Mouse (Mus musculus): ENCODE measurements around the gene Hist1h3d. TPM values are rescaled to one million over a fixed set of nuclear protein-coding genes. Genes with fewer than 3 reads are reported as not detected.
"Not testable (repeated sequence)": the region's sequence is repeated elsewhere in the genome, so short reads cannot be mapped to it uniquely, and the experiment has no call there.

Hist1h3d gene
- polyA plus RNA-seq, 1 experiment, result 5.9 TPM

- H3K4me1 ChIP-seq, result peaks cover 53% of the 10 kb centered on the region
- H3K4me3 ChIP-seq (replicated peaks), result peak overlapping the region; percentile 90
- no peaks in the 10 kb centered on the region for H3K27me3 ChIP-seq (replicated peaks)
- H3K36me3 ChIP-seq (replicated peaks; ENCODE audit: low read length), result no peaks in the 10 kb centered on the region
- no peaks in the 10 kb centered on the region for H3K9me3 ChIP-seq
- no peak for TF ChIP-seq GATA1 (IDR thresholded peaks at IDR 0.05; ENCODE audit: borderline replicate concordance, low read length)
- TF ChIP-seq FLI1 (IDR thresholded peaks at IDR 0.05; ENCODE audit: low read length), result no peak
Measured at GRCm38 (mm10) chr13:23555839-23556416, 19.6 kb upstream of the Hist1h3d start.

GRCm38 (mm10) chr13:23556906-23557305 is 18.7 kb upstream of the Hist1h3d start:
- no peak for TF ChIP-seq GATA1 (IDR thresholded peaks at IDR 0.05; ENCODE audit: borderline replicate concordance, low read length)
- TF ChIP-seq FLI1 (IDR thresholded peaks at IDR 0.05; ENCODE audit: low read length), result no peak
- no peaks in the 10 kb centered on the region for H3K36me3 ChIP-seq (replicated peaks; ENCODE audit: low read length)
- H3K4me3 ChIP-seq (replicated peaks), result peak overlapping the region; percentile 80
- no peaks in the 10 kb centered on the region for H3K9me3 ChIP-seq
- H3K27me3 ChIP-seq (replicated peaks), result no peaks in the 10 kb centered on the region
- peaks cover 45% of the 10 kb centered on the region for H3K4me1 ChIP-seq

GRCm38 (mm10) chr13:23560699-23561098 is 14.9 kb upstream of the Hist1h3d start:
- not testable (repeated sequence) for H3K36me3 ChIP-seq (replicated peaks; ENCODE audit: low read length); H3K27me3 ChIP-seq (replicated peaks); H3K9me3 ChIP-seq
- Histone ChIP-seq H3K4me1 (peaks cover 38% of the 10 kb centered on the region), H3K4me3 (replicated peaks) (peak overlapping the region; percentile 65)

GRCm38 (mm10) chr13:23561531-23561882 is 14.1 kb upstream of the Hist1h3d start:
- H3K36me3 ChIP-seq (replicated peaks; ENCODE audit: low read length); H3K9me3 ChIP-seq; H3K27me3 ChIP-seq (replicated peaks): not testable (repeated sequence)
- Histone ChIP-seq H3K4me1 (peaks cover 30% of the 10 kb centered on the region), H3K4me3 (replicated peaks) (peak overlapping the region; percentile 33)

GRCm38 (mm10) chr13:23561883-23562659 is 13.5 kb upstream of the Hist1h3d start, which contains the start of gene Hist1h3e:
Gene Hist1h3e (minus strand): TSS chr13:23562369.
- H3K36me3 ChIP-seq (replicated peaks; ENCODE audit: low read length); H3K9me3 ChIP-seq; H3K27me3 ChIP-seq (replicated peaks): not testable (repeated sequence)
- Histone ChIP-seq H3K4me3 (replicated peaks) (peak within 1 kb of the TSS; percentile 91), H3K4me1 (peaks cover 26% of the 10 kb centered on the region)

- Histone ChIP-seq H3K9me3 (no peaks in the 10 kb centered on the region), H3K4me1 (peaks cover 27% of the 10 kb centered on the region; the same call in 1 of the 2 replicates), H3K36me3 (replicated peaks; ENCODE audit: low read length) (no peaks in the 10 kb centered on the region), H3K27me3 (replicated peaks) (no peaks in the 10 kb centered on the region), H3K4me3 (replicated peaks) (peak overlapping the region; percentile 91)
- TF ChIP-seq FLI1 (IDR thresholded peaks at IDR 0.05; ENCODE audit: low read length), result no peak
- no peak for TF ChIP-seq GATA1 (IDR thresholded peaks at IDR 0.05; ENCODE audit: borderline replicate concordance, low read length)
Measured at GRCm38 (mm10) chr13:23562699-23563462, 12.7 kb upstream of the Hist1h3d start.

- no peak for TF ChIP-seq GATA1 (IDR thresholded peaks at IDR 0.05; ENCODE audit: borderline replicate concordance, low read length)
- TF ChIP-seq FLI1 (IDR thresholded peaks at IDR 0.05; ENCODE audit: low read length), result no peak
- Histone ChIP-seq H3K36me3 (replicated peaks; ENCODE audit: low read length) (no peaks in the 10 kb centered on the region), H3K4me1 (peaks cover 29% of the 10 kb centered on the region; the same call in 1 of the 2 replicates), H3K4me3 (replicated peaks) (no peak overlapping the region), H3K27me3 (replicated peaks) (no peaks in the 10 kb centered on the region), H3K9me3 (no peaks in the 10 kb centered on the region)
Measured at GRCm38 (mm10) chr13:23564482-23564881, 11.1 kb upstream of the Hist1h3d start.

- peaks cover 24% of the 10 kb centered on the region; the same call in 1 of the 2 replicates for H3K4me1 ChIP-seq
- not testable (repeated sequence) for H3K36me3 ChIP-seq (replicated peaks; ENCODE audit: low read length); H3K9me3 ChIP-seq; H3K27me3 ChIP-seq (replicated peaks)
- H3K4me3 ChIP-seq (replicated peaks), result peak overlapping the region; percentile 81
Measured at GRCm38 (mm10) chr13:23570261-23571021, 5.1 kb upstream of the Hist1h3d start.

GRCm38 (mm10) chr13:23571022-23571503 is 4.5 kb upstream of the Hist1h3d start, which contains the start of the genes Hist1h2ae and Hist1h2bg:
Gene Hist1h2ae (minus strand): TSS chr13:23571220.
Gene Hist1h2bg (plus strand): TSS chr13:23571396.
- peak within 1 kb of the TSS; percentile 90 for H3K4me3 ChIP-seq (replicated peaks)

GRCm38 (mm10) chr13:23571504-23572217 is 3.9 kb upstream of the Hist1h3d start:
- not testable (repeated sequence) for H3K36me3 ChIP-seq (replicated peaks; ENCODE audit: low read length); H3K27me3 ChIP-seq (replicated peaks); H3K9me3 ChIP-seq
- peaks cover 33% of the 10 kb centered on the region for H3K4me1 ChIP-seq
- peak overlapping the region; percentile 90 for H3K4me3 ChIP-seq (replicated peaks)

More at GRCm38 (mm10) chr13:23571022-23571503, 4.5 kb upstream of the Hist1h3d start, which contains the start of the genes Hist1h2ae and Hist1h2bg:
- Histone ChIP-seq H3K9me3 (no peaks in the 10 kb centered on the region), H3K27me3 (replicated peaks) (no peaks in the 10 kb centered on the region), H3K36me3 (replicated peaks; ENCODE audit: low read length) (no peaks in the 10 kb centered on the region), H3K4me1 (peaks cover 27% of the 10 kb centered on the region)
- no peak for TF ChIP-seq FLI1 (IDR thresholded peaks at IDR 0.05; ENCODE audit: low read length)
- TF ChIP-seq GATA1 (IDR thresholded peaks at IDR 0.05; ENCODE audit: borderline replicate concordance, low read length), result no peak
